Comparison of ENCODE assay signal across 8 mouse cellular contexts in genomic region chr1:76070831-76071321, GRCm38 (mm10).
A peak's percentile ranks its signal among the peaks of the same experiment; 100 is the strongest.
DNase-seq lines count a peak whose midpoint lies in the region; TF ChIP-seq lines count a peak whose summit lies in the region.

No protein-coding gene starts in this region.

- intact Hi-C loops in gastrocnemius, adult 2 months (cut with DNase I): no loop called here

- TF ChIP-seq CTCF in gastrocnemius, adult 2 months (IDR thresholded peaks at IDR 0.05): no peak

- no peak overlapping the region for H3K4me3 ChIP-seq in gastrocnemius, adult 2 months

- DNase-seq in kidney, postnatal 14 days: peak; percentile 19
- DNase-seq in kidney, adult 9 months: no peak
- DNase-seq in frontal cortex, postnatal 25 days (ENCODE audit: low spot score in 2 of 2): peak; percentile 70 to 77
- DNase-seq in layer of hippocampus, adult 9-10 months (ENCODE audit: low spot score): peak; percentile 55
- DNase-seq in right cerebral cortex, postnatal 10 days (ENCODE audit: low spot score in 2 of 2): peak; percentile 86 to 92
- no peak for DNase-seq in gastrocnemius, adult 2 months
- DNase-seq in spleen, adult 18-20 months: no peak
- DNase-seq in spleen, postnatal 36 days (ENCODE audit: low spot score in 2 of 2): no peak

- H3K27ac ChIP-seq in gastrocnemius, adult 2 months: no peak overlapping the region

Comparison
In these comparisons a context has a peak if more than half of its experiments do, and no peak if none do; other contexts are left out.
1. DNase-seq: peak in kidney, postnatal 14 days (single experiment), frontal cortex, postnatal 25 days (2 of 2), layer of hippocampus, adult 9-10 months (single experiment) and right cerebral cortex, postnatal 10 days (2 of 2); none in kidney, adult 9 months (single experiment), gastrocnemius, adult 2 months (single experiment), spleen, adult 18-20 months (0 of 2) and spleen, postnatal 36 days (0 of 2).